Mouse (Mus musculus) stomach, postnatal 0 days (tissue): ENCODE results near the gene Mogat1.

Experiments
- CTCF ChIP-seq: IDR thresholded peaks from 2 replicates; pipeline ENCODE4 v1.5.1; 2016; ENCODE audit warnings: antibody characterized with exemption, low read depth, mild to moderate bottlenecking, moderate library complexity
- EP300 ChIP-seq: optimal IDR thresholded peaks from 2 replicates; pipeline ENCODE3; 2016; ENCODE audit warnings: antibody characterized with exemption

DNA sequence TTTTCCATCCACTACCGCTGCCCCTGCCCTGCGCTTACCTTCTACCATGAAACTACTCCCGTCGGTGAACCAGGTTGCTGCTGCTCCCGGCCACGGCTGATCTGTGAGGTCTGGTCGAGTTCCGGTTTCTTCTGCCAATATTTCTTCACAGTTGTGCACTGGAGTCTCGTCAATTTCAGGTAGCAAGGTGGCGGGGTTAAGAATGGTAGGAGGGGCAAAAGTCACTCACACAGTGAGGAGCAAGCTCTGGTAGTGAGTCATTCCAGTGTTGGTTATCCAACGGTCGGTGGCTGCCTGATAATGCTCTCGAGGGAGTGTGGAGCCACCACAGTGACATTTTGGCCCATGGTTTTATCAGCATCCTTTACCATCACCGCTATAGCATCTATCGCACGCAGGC is 9.8 kb upstream of the Mogat1 start:
- TF ChIP-seq CTCF (no peak), EP300 (no peak)
